Mouse (Mus musculus): ENCODE measurements around the gene Mypn. TPM values are rescaled to one million over a fixed set of nuclear protein-coding genes. Genes with fewer than 3 reads are reported as not detected.

Gene Mypn
- polyA plus RNA-seq, 1 experiment from 2014 or later: 0.06 TPM

- Histone ChIP-seq H3K36me3 (no peaks in the 10 kb centered on the region), H3K27me3 (peaks cover 48% of the 10 kb centered on the region), H3K9me3 (replicated peaks) (no peaks in the 10 kb centered on the region), H3K9ac (0 out of 2 replicates have a peak overlapping the region, but pooled peaks have one; percentile 18), H3K4me1 (replicated peaks) (0 out of 2 replicates have a peak, but pooled peaks cover 2% of the 10 kb centered on the region), H3K4me2 (peak overlapping the region; percentile 67), H3K4me3 (replicated peaks) (peak overlapping the region; percentile 55), H3K27ac (no peak overlapping the region)
- 22% methylated on average over 9 of the region's 9 CpGs for WGBS (ENCODE audit: insufficient replicate concordance)
- no peak for ATAC-seq (ENCODE audit: low read depth)
- no peak for DNase-seq
These were observed 103.1 kb downstream of the Mypn start for GRCm38 (mm10) chr10:63100657-63101056.

GRCm38 (mm10) chr10:63099941-63100562 is 103.7 kb downstream of the Mypn start:
- H3K27me3 ChIP-seq: peaks cover 51% of the 10 kb centered on the region
- 0 out of 2 replicates have a peak overlapping the region, but pooled peaks have one; percentile 18 for H3K9ac ChIP-seq
- peak overlapping the region; percentile 67 for H3K4me2 ChIP-seq
- no peaks in the 10 kb centered on the region for H3K36me3 ChIP-seq
- WGBS (ENCODE audit: insufficient replicate concordance): 1% methylated on average over 62 of the region's 62 CpGs
- peak overlapping the region; percentile 55 for H3K4me3 ChIP-seq (replicated peaks)
- no peak overlapping the region for H3K27ac ChIP-seq
- no peak for ATAC-seq (ENCODE audit: low read depth)
- 0 out of 2 replicates have a peak, but pooled peaks cover 2% of the 10 kb centered on the region for H3K4me1 ChIP-seq (replicated peaks)
- no peak for DNase-seq
- no peaks in the 10 kb centered on the region for H3K9me3 ChIP-seq (replicated peaks)

- Histone ChIP-seq H3K27me3 (peaks cover 52% of the 10 kb centered on the region), H3K4me2 (peak within 1 kb of the TSS; percentile 67), H3K9ac (0 out of 2 replicates have a peak within 1 kb of the TSS, but pooled peaks have one; percentile 18), H3K27ac (no peak within 1 kb of the TSS), H3K4me1 (replicated peaks) (0 out of 2 replicates have a peak, but pooled peaks cover 2% of the 10 kb centered on the region), H3K4me3 (replicated peaks) (peak within 1 kb of the TSS; percentile 55), H3K9me3 (replicated peaks) (no peaks in the 10 kb centered on the region), H3K36me3 (no peaks in the 10 kb centered on the region)
- WGBS (ENCODE audit: insufficient replicate concordance): 15% methylated on average over 16 of the region's 16 CpGs
- ATAC-seq (ENCODE audit: low read depth) (no peak), DNase-seq (no peak)
These were observed 104.2 kb downstream of the Mypn start, which contains the start of gene Atoh7 for GRCm38 (mm10) chr10:63099521-63099920. Gene Atoh7 (plus strand): TSS chr10:63099651.

- no peak overlapping the region for H3K4me3 ChIP-seq (replicated peaks)
- 0 out of 2 replicates have a peak, but pooled peaks cover 2% of the 10 kb centered on the region for H3K4me1 ChIP-seq (replicated peaks)
- no peak overlapping the region for H3K4me2 ChIP-seq
- H3K9me3 ChIP-seq (replicated peaks): no peaks in the 10 kb centered on the region
- H3K27me3 ChIP-seq: peaks cover 52% of the 10 kb centered on the region
- no peaks in the 10 kb centered on the region for H3K36me3 ChIP-seq
- H3K9ac ChIP-seq: no peak overlapping the region
- DNase-seq (no peak), ATAC-seq (ENCODE audit: low read depth) (no peak)
- no peak overlapping the region for H3K27ac ChIP-seq
- WGBS (ENCODE audit: insufficient replicate concordance): 58% methylated on average over 12 of the region's 12 CpGs
These were observed 105.6 kb downstream of the Mypn start for GRCm38 (mm10) chr10:63098191-63098590.

- no peak for ATAC-seq (ENCODE audit: low read depth)
- no peak for DNase-seq
- Histone ChIP-seq H3K9ac (no peak overlapping the region), H3K4me2 (no peak overlapping the region), H3K4me3 (replicated peaks) (no peak overlapping the region), H3K9me3 (replicated peaks) (no peaks in the 10 kb centered on the region), H3K27me3 (peaks cover 47% of the 10 kb centered on the region), H3K36me3 (no peaks in the 10 kb centered on the region), H3K27ac (no peak overlapping the region), H3K4me1 (replicated peaks) (0 out of 2 replicates have a peak, but pooled peaks cover 2% of the 10 kb centered on the region)
- 68% methylated on average over 2 of the region's 2 CpGs for WGBS (ENCODE audit: insufficient replicate concordance)
These were observed 107.0 kb downstream of the Mypn start for GRCm38 (mm10) chr10:63096757-63097156.

- peaks cover 34% of the 10 kb centered on the region for H3K27me3 ChIP-seq
- no peaks in the 10 kb centered on the region for H3K9me3 ChIP-seq (replicated peaks)
- H3K4me1 ChIP-seq (replicated peaks): no peaks in the 10 kb centered on the region
- H3K27ac ChIP-seq: no peak overlapping the region
- no peak overlapping the region for H3K9ac ChIP-seq
- ATAC-seq (ENCODE audit: low read depth) (no peak), DNase-seq (no peak)
- 58% methylated on average over 10 of the region's 10 CpGs for WGBS (ENCODE audit: insufficient replicate concordance)
- no peak overlapping the region for H3K4me2 ChIP-seq
- H3K4me3 ChIP-seq (replicated peaks): no peak overlapping the region
- no peaks in the 10 kb centered on the region for H3K36me3 ChIP-seq
These were observed 110.9 kb downstream of the Mypn start for GRCm38 (mm10) chr10:63092616-63093550.

GRCm38 (mm10) chr10:63091915-63092314 is 111.8 kb downstream of the Mypn start:
- 58% methylated on average over 7 of the region's 7 CpGs for WGBS (ENCODE audit: insufficient replicate concordance)
- H3K4me2 ChIP-seq: no peak overlapping the region
- no peak overlapping the region for H3K27ac ChIP-seq
- ATAC-seq (ENCODE audit: low read depth) (no peak), DNase-seq (no peak)
- no peaks in the 10 kb centered on the region for H3K36me3 ChIP-seq
- H3K27me3 ChIP-seq: peaks cover 29% of the 10 kb centered on the region
- H3K9me3 ChIP-seq (replicated peaks): no peaks in the 10 kb centered on the region
- no peak overlapping the region for H3K9ac ChIP-seq
- no peak overlapping the region for H3K4me3 ChIP-seq (replicated peaks)
- H3K4me1 ChIP-seq (replicated peaks): peaks cover 1% of the 10 kb centered on the region

GRCm38 (mm10) chr10:63089758-63090571 is 113.8 kb downstream of the Mypn start:
- no peak for ATAC-seq (ENCODE audit: low read depth)
- WGBS (ENCODE audit: insufficient replicate concordance): 11% methylated on average over 26 of the region's 26 CpGs
- DNase-seq: no peak
- H3K4me2 ChIP-seq: peak overlapping the region; percentile 39
- H3K4me1 ChIP-seq (replicated peaks): peaks cover 12% of the 10 kb centered on the region
- no peak overlapping the region for H3K27ac ChIP-seq
- H3K4me3 ChIP-seq (replicated peaks): no peak overlapping the region
- no peak overlapping the region for H3K9ac ChIP-seq
- H3K27me3 ChIP-seq: peaks cover 25% of the 10 kb centered on the region
- H3K36me3 ChIP-seq: no peaks in the 10 kb centered on the region
- no peaks in the 10 kb centered on the region for H3K9me3 ChIP-seq (replicated peaks)

GRCm38 (mm10) chr10:63089103-63089757 is 114.5 kb downstream of the Mypn start:
- Histone ChIP-seq H3K9me3 (replicated peaks) (no peaks in the 10 kb centered on the region), H3K9ac (no peak overlapping the region), H3K27me3 (peaks cover 25% of the 10 kb centered on the region), H3K4me2 (peak overlapping the region; percentile 39; the same call in 1 of the 2 replicates), H3K27ac (no peak overlapping the region), H3K4me1 (replicated peaks) (peaks cover 13% of the 10 kb centered on the region), H3K36me3 (no peaks in the 10 kb centered on the region), H3K4me3 (replicated peaks) (no peak overlapping the region)
- 29% methylated on average over 8 of the region's 8 CpGs for WGBS (ENCODE audit: insufficient replicate concordance)
- ATAC-seq (ENCODE audit: low read depth) (no peak), DNase-seq (no peak)

- Histone ChIP-seq H3K36me3 (no peaks in the 10 kb centered on the region), H3K27me3 (peaks cover 25% of the 10 kb centered on the region), H3K27ac (0 out of 2 replicates have a peak overlapping the region, but pooled peaks have one; percentile 4), H3K4me3 (replicated peaks) (no peak overlapping the region), H3K9ac (no peak overlapping the region), H3K9me3 (replicated peaks) (no peaks in the 10 kb centered on the region), H3K4me2 (no peak overlapping the region), H3K4me1 (replicated peaks) (peaks cover 20% of the 10 kb centered on the region)
- peak; percentile 11 for DNase-seq
- ATAC-seq (ENCODE audit: low read depth): peak; percentile 87
- WGBS (ENCODE audit: insufficient replicate concordance): 26% methylated on average over 10 of the region's 10 CpGs
These were observed 117.4 kb downstream of the Mypn start for GRCm38 (mm10) chr10:63086304-63086703.
